Mouse (Mus musculus) megakaryocyte, adult 5-6 weeks (primary cell): ENCODE measurements at regions not wholly inside any gene's neighbourhood (a gene's known extent, or its start where the extent isn't known, plus 50 kb on each side); places are given as distances from the start of the nearest gene placed in this dataset.
A peak's percentile ranks its signal among the peaks of the same experiment; 100 is the strongest.
"Not testable (repeated sequence)": the region's sequence is repeated elsewhere in the genome, so short reads cannot be mapped to it uniquely, and the experiment has no call there.

Source experiments
- ATAC-seq: 2 replicates; pipeline ENCODE4 v1.8.0; 2016; ENCODE audit warnings: mild to moderate bottlenecking, inconsistent platforms; ENCODE audit not compliant: poor library complexity, severe bottlenecking

- no peak for ATAC-seq
Observed at GRCm38 (mm10) chr1:98665584-98665983, 244.7 kb downstream of the Slco6d1 start.

- ATAC-seq = not testable (repeated sequence)
Observed at GRCm38 (mm10) chr1:98667426-98667825, 246.5 kb downstream of the Slco6d1 start.

- ATAC-seq = no peak
Observed at GRCm38 (mm10) chr1:98667887-98668286, 247.0 kb downstream of the Slco6d1 start.

DNA sequence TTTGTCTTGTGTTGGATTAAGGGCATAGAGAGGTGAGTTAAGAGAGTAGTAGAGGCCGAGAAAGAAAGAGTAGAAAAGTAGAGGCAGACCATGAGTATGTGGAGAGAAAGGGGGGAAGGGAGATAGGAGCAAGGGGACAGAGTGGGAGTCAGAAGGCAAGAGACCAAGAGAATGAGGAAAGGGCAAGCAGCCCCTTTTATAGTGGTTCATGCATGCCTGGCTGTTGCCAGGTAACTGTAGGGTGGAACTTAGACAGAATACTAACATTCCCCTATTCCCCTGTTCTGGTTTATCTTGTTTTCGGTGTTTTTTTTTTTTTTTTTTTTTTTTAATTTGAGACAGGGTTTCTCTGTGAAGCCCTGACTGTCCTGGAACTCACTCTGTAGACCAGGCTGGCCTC is 247.7 kb downstream of the Slco6d1 start:
- no peak for ATAC-seq

- ATAC-seq = no peak
Observed at GRCm38 (mm10) chr1:98678686-98679085, 257.8 kb downstream of the Slco6d1 start.

DNA sequence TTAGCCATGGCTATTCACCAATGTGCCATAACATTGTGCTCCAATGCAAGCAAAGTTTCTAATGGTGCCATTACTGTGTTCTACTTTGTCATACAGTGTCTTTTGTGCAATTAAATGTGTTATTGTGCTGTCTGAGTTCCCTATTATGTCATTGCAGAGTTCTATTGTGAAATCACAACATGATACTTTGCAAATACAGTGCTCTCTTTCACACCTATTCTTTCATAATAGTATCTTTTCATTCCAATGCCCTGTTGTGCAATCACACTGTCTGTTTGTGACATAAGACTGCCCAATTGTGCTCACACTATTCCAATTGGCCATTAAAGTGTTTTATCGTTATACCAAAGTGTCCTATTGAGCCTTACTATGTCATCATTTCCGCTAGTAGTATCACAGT is 292.9 kb downstream of the Slco6d1 start:
- ATAC-seq = peak; percentile 59

GRCm38 (mm10) chr1:98714307-98714706 is 293.4 kb downstream of the Slco6d1 start:
- ATAC-seq = no peak

GRCm38 (mm10) chr1:98720595-98720994 is 299.7 kb downstream of the Slco6d1 start:
- peak; percentile 53 for ATAC-seq

GRCm38 (mm10) chr1:98727354-98728015 is 306.6 kb downstream of the Slco6d1 start:
- ATAC-seq = peak; percentile 65

GRCm38 (mm10) chr1:98748886-98749285 is 328.0 kb downstream of the Slco6d1 start:
- ATAC-seq = peak; percentile 75

DNA sequence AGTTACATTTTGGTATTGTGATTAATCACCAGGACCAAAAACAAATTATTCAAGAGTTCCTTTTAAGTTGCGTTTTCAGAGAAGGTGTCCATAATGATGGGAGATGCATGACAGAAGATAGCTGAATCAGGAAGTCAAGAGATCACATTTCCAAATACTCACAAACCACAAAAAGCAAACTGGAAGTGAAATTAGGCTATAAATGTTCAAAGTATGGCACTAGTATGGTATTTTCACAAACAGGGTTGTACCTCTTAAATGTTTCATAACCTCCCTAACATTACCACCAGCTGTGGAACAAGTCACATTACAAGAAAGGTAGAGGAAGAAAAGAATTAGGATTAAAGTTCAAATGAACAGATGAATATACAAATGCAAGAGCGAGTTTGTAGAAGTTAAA is 367.6 kb downstream of the Slco6d1 start:
- ATAC-seq = peak; percentile 86

DNA sequence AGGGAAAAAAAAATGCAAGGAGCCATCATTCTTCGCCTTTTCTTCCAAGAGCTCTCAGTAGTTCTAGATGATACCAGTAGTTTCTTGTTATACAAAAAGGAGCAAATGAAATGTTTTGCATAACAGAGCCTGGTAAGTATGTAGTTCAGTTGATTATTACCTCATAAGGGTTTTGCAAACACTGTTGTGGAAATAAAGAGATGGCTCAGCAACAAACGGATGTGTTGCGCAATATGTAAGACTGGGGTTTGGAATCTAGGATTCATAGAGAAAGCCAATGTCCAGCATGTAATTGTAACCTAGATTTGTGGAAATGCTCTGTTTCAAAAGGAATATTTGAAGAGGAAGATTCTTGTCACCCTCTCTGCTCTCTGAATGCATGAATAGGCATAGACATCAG is 372.4 kb downstream of the Slco6d1 start:
- ATAC-seq = peak; percentile 79

DNA sequence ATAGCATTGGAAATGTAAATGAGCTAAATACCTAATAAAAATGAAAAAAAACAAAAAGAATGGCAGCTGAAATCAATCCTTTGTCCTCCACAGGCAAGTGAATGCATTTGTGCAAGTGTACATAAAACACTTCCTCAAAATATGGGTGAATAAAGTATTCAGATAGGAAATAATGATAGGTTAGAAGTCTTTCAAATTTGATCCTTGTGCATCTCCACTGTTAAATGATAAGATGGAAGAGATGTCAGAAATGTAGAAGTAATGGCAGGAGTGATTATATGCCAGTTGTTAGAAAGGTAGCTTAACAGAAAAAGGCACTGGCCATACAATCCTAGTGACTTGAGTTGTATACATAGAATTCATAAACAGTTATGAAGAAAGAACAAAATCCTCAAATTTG is 391.6 kb downstream of the Slco6d1 start:
- ATAC-seq = no peak

- ATAC-seq = no peak
Observed at GRCm38 (mm10) chr1:98813990-98814389, 393.1 kb downstream of the Slco6d1 start.

- ATAC-seq = no peak
Observed at GRCm38 (mm10) chr1:98818076-98818475, 397.2 kb downstream of the Slco6d1 start.

GRCm38 (mm10) chr1:98860236-98860635 is 439.3 kb downstream of the Slco6d1 start:
- no peak for ATAC-seq

- ATAC-seq = no peak
Observed at GRCm38 (mm10) chr1:98906260-98906659, 485.3 kb downstream of the Slco6d1 start.

GRCm38 (mm10) chr1:98923043-98923442 is 502.1 kb downstream of the Slco6d1 start:
- ATAC-seq = no peak

DNA sequence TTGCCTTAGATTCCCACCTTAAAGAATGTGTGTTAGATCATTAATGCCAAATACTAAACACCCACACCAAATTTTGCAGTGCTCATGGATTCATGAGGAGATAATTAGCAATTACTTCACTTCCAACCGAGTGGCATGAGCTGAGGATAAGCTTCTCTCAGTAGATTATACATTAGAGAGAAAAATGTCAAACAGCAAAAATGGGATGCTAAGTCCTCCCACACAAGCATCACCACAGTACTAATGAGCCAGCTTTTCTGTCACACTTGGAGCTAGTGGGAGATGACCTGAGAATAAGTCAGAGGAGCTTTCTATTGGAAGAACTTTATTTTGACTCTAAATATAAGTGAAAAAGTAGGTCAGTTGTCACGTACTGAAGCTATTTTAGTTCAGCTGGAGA is 504.0 kb downstream of the Slco6d1 start:
- ATAC-seq = no peak

GRCm38 (mm10) chr1:98930926-98931325 is 510.0 kb downstream of the Slco6d1 start:
- ATAC-seq = no peak

GRCm38 (mm10) chr1:98932239-98932638 is 511.3 kb downstream of the Slco6d1 start:
- ATAC-seq = no peak

GRCm38 (mm10) chr1:98977686-98978085 is 556.8 kb downstream of the Slco6d1 start:
- ATAC-seq = no peak
